Mouse (Mus musculus) neutrophil, adult 65 days (primary cell): ENCODE measurements around the gene Hmgb1. TPM values are rescaled to one million over a fixed set of nuclear protein-coding genes. Genes with fewer than 3 reads are reported as not detected.

Experiments
- total RNA-seq: library from RNA; stranded (reverse); gene quantifications from 2 replicates; pipeline ENCODE4 v1.2.4, GENCODE M21; 2023

Gene Hmgb1
- total RNA-seq: 245 and 292 TPM in 2 replicates

GRCm38 (mm10) chr5:149184104-149184843, at the start of gene Hmgb1, which contains the start of gene Uspl1:
Gene Hmgb1, minus strand, starts transcription at chr5:149184489.
Gene Uspl1, plus strand, starts transcription at chr5:149184350.

Other genes starting within 250 kb of the Hmgb1 start
- gene Gm42791, start 189.3 kb downstream of the Hmgb1 start, total RNA-seq: 2.6 and 2.9 TPM in 2 replicates
- 22.8 and 39.3 TPM in 2 replicates for gene Uspl1, start 139 bp downstream of the Hmgb1 start, total RNA-seq
- 1,580 and 1,675 TPM in 2 replicates for gene Alox5ap, start 80.3 kb upstream of the Hmgb1 start, total RNA-seq
- not detected in 2 replicates for gene Medag, start 227.3 kb upstream of the Hmgb1 start, total RNA-seq